Mouse (Mus musculus) neural tube, embryonic 12.5 days (tissue): ENCODE measurements around the gene Tbx3. TPM values are rescaled to one million over a fixed set of nuclear protein-coding genes. Genes with fewer than 3 reads are reported as not detected.

ENCODE experiments used
- ATAC-seq: fragments of 200-750 bp; cut with Nextera tagmentation; 2 replicates; pipeline ENCODE4 v1.8.0; 2017; ENCODE audit warnings: low read depth, mild to moderate bottlenecking, moderate TSS enrichment, moderate library complexity; ENCODE audit not compliant: low FRiP score
- H3K27ac ChIP-seq: fragments of 300-500 bp; sonication (generic); 2 replicates; pipeline ENCODE4 v1.5.1; 2016
- H3K27me3 ChIP-seq: fragments of 300-500 bp; sonication (generic); replicated peaks from 2 replicates; pipeline ENCODE4 v1.6.1; 2016; ENCODE audit warnings: mild to moderate bottlenecking
- H3K36me3 ChIP-seq: fragments of 300-500 bp; sonication (generic); 2 replicates; pipeline ENCODE4 v1.6.1; 2016; ENCODE audit warnings: mild to moderate bottlenecking
- H3K4me1 ChIP-seq: fragments of 300-500 bp; sonication (generic); 2 replicates; pipeline ENCODE4 v1.6.1; 2016
- H3K4me2 ChIP-seq: fragments of 300-500 bp; sonication (generic); replicated peaks from 2 replicates; pipeline ENCODE4 v1.6.1; 2016; ENCODE audit warnings: mild to moderate bottlenecking
- H3K4me3 ChIP-seq: fragments of 300-500 bp; sonication (generic); 2 replicates; pipeline ENCODE4 v1.5.1; 2016
- H3K9ac ChIP-seq: fragments of 300-500 bp; sonication (generic); 2 replicates; pipeline ENCODE4 v1.6.1; 2016; ENCODE audit warnings: mild to moderate bottlenecking
- H3K9me3 ChIP-seq: fragments of 300-500 bp; sonication (generic); 2 replicates; pipeline ENCODE4 v1.6.1; 2016; ENCODE audit warnings: mild to moderate bottlenecking
- WGBS: fragments of 180-500 bp; shearing (Covaris S2); methylation state at CpG from one replicate; pipeline ENCODE4 v1.1.7; 2016; 5-methylcytosine and 5-hydroxymethylcytosine counted together
- polyA plus RNA-seq: library from polyadenylated mRNA; unstranded; fragments of >200 nt; fragmentation: Nextera tagmentation; extraction: Ambion mirVana; gene quantifications from 2 replicates; pipeline ENCODE4 v1.2.1, GENCODE M21; 2016

The Tbx3 gene
- polyA plus RNA-seq, 1 experiment from 2014 or later = 11.0 TPM

GRCm38 (mm10) chr5:119641714-119642113, 28.8 kb upstream of the Tbx3 start:
- Histone ChIP-seq H3K27me3 (peaks cover 5% of the 10 kb centered on the region; the same call in 1 of the 2 replicates), H3K9me3 (no peaks in the 10 kb centered on the region), H3K36me3 (no peaks in the 10 kb centered on the region), H3K27ac (no peak overlapping the region), H3K9ac (no peak overlapping the region), H3K4me2 (no peak overlapping the region), H3K4me3 (no peak overlapping the region), H3K4me1 (peaks cover 14% of the 10 kb centered on the region)
- ATAC-seq = no peak
- 4% methylated on average over 3 of the region's 3 CpGs for WGBS

DNA sequence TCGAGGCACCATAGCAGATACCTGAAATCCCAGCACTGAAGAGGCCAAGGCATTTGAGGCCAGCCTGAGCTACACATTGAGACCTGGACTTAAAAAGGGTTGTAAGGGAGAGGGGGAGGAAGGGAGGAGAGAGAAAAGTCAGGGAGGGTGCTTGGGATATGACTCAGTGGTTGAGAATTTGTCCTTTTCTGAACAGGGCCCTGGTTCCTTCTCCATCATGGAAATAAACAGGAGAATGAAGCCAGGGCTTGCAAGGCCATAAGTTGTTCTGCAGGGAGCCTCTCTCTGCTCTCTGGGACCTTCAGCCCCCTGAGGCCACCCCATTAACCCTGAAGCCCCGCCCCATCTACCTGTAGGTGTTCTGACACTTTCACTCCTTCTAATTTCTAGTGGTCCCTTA, 23.5 kb upstream of the Tbx3 start:
- Histone ChIP-seq H3K9me3 (no peaks in the 10 kb centered on the region), H3K27me3 (peaks cover 27% of the 10 kb centered on the region), H3K4me1 (peaks cover 5% of the 10 kb centered on the region)

GRCm38 (mm10) chr5:119651135-119651965, 19.1 kb upstream of the Tbx3 start:
- no peak overlapping the region for H3K27ac ChIP-seq
- no peak overlapping the region for H3K4me3 ChIP-seq
- no peak overlapping the region for H3K4me2 ChIP-seq
- H3K9ac ChIP-seq = no peak overlapping the region
- 31% methylated on average over 13 of the region's 13 CpGs for whole genome bisulfite sequencing
- peaks cover 55% of the 10 kb centered on the region for H3K27me3 ChIP-seq
- H3K4me1 ChIP-seq = no peaks in the 10 kb centered on the region
- H3K9me3 ChIP-seq = no peaks in the 10 kb centered on the region
- no peak for ATAC-seq
- H3K36me3 ChIP-seq = no peaks in the 10 kb centered on the region

More for the DNA sequence above, 23.5 kb upstream of the Tbx3 start:
- H3K4me2 ChIP-seq = no peak overlapping the region
- no peak for ATAC-seq
- H3K4me3 ChIP-seq = no peak overlapping the region
- no peak overlapping the region for H3K27ac ChIP-seq
- WGBS = 68% methylated on average over 2 of the region's 2 CpGs
- H3K9ac ChIP-seq = no peak overlapping the region
- no peaks in the 10 kb centered on the region for H3K36me3 ChIP-seq

DNA sequence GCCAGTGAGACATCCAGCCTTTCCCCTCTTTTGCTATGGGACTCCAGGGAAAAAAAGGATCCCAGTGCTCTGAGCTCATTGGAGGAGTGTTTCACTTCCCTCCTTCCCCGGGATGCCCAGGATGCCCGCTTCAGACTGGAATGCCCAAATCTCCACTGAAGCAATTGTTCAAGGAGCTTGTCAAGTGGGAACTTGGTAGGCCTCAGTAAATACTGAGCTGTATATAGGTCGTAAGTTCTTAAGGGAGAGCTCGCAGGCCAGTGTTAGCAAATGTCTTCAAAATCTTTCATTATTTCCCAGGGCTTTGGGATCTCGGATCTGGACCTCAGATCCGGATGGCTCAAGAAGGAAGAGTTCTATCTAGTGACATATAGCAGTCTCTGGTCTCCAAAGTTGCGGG, 14.1 kb upstream of the Tbx3 start:
- Histone ChIP-seq H3K27me3 (peaks cover 89% of the 10 kb centered on the region), H3K4me2 (no peak overlapping the region), H3K9me3 (no peaks in the 10 kb centered on the region), H3K4me1 (peaks cover 4% of the 10 kb centered on the region), H3K4me3 (no peak overlapping the region), H3K9ac (no peak overlapping the region), H3K36me3 (no peaks in the 10 kb centered on the region), H3K27ac (no peak overlapping the region)
- WGBS = 8% methylated on average over 7 of the region's 7 CpGs
- ATAC-seq = no peak

- Histone ChIP-seq H3K4me2 (0 out of 2 replicates have a peak overlapping the region, but pooled peaks have one; percentile 18), H3K9ac (no peak overlapping the region), H3K27me3 (peaks cover 88% of the 10 kb centered on the region), H3K4me1 (peaks cover 4% of the 10 kb centered on the region), H3K4me3 (no peak overlapping the region), H3K9me3 (no peaks in the 10 kb centered on the region), H3K27ac (no peak overlapping the region), H3K36me3 (no peaks in the 10 kb centered on the region)
- no peak for ATAC-seq
- 1% methylated on average over 21 of the region's 21 CpGs for WGBS
Measured at GRCm38 (mm10) chr5:119656856-119657255, 13.6 kb upstream of the Tbx3 start.

DNA sequence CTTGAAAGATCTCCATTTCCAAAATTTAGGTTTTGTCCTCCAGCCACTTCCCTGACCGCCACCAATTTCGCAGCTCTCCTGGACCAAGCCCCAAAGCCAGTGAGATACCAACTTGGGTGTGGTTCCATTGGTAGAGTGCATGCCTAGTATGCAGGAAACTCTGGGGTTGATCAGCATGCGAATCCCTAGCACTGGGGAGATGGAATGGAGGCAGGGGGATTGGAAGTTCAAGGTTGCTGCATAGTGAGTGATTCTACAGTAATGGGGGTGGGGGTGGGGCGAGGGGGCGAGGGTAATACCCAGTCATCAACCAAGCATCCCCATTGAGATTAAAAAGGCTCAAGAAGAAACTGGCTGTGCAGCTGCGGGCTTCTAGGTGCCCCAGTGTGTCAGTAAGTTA, 13.1 kb upstream of the Tbx3 start:
- Histone ChIP-seq H3K4me2 (no peak overlapping the region), H3K9ac (no peak overlapping the region), H3K36me3 (no peaks in the 10 kb centered on the region), H3K27me3 (peaks cover 92% of the 10 kb centered on the region), H3K9me3 (no peaks in the 10 kb centered on the region), H3K4me1 (peaks cover 4% of the 10 kb centered on the region), H3K4me3 (no peak overlapping the region), H3K27ac (no peak overlapping the region)
- no peak for ATAC-seq
- WGBS = 2% methylated on average over 6 of the region's 6 CpGs

DNA sequence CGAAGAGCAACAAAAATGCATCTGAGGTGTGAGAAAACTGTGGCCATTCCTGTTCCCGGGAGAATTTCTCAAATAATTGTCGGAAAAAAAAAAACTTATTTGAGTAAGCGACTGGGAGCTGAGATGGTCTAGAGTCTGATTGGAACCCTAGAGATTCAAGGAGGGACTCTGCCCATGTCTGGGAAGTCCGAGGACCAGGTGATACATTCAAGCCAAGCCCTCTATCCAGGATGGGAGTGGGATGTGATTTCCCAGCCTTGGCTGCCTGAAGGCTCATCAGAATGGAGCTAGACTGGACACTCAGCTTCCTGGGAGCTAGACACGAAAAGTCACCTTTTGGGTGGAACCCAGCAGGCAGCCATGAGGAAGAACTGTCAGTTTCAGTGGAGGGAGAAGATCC, 12.7 kb upstream of the Tbx3 start:
- WGBS = 1% methylated on average over 6 of the region's 6 CpGs
- Histone ChIP-seq H3K27ac (no peak overlapping the region), H3K27me3 (peaks cover 92% of the 10 kb centered on the region), H3K36me3 (no peaks in the 10 kb centered on the region), H3K4me2 (no peak overlapping the region), H3K9me3 (no peaks in the 10 kb centered on the region), H3K4me1 (peaks cover 4% of the 10 kb centered on the region), H3K9ac (no peak overlapping the region), H3K4me3 (no peak overlapping the region)
- no peak for ATAC-seq

- H3K4me2 ChIP-seq = no peak overlapping the region
- no peaks in the 10 kb centered on the region for H3K36me3 ChIP-seq
- no peak overlapping the region for H3K4me3 ChIP-seq
- H3K4me1 ChIP-seq = peaks cover 4% of the 10 kb centered on the region
- H3K9me3 ChIP-seq = no peaks in the 10 kb centered on the region
- peaks cover 96% of the 10 kb centered on the region for H3K27me3 ChIP-seq
- no peak overlapping the region for H3K9ac ChIP-seq
- no peak overlapping the region for H3K27ac ChIP-seq
- no peak for ATAC-seq
- WGBS = 2% methylated on average over 5 of the region's 5 CpGs
Measured at GRCm38 (mm10) chr5:119658396-119658795, 12.1 kb upstream of the Tbx3 start.

DNA sequence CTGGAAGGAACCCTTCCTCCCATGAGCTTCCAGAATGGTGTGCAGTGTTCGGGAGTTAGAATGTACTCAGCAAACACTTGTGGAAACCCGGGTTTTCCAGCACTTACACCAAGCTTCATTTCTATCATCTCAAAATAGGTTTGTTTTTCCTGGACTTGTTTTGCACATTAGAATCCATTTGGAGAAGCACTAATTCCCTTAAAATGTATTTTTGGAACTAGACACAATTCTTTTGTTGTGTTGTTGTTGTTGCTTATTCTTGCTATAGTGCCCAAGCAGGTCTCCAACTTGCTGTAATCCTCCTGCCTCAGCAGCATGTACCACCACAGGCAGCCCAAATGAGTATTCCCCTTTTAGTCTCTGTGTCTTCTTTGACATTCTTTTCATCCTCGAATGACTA, 11.4 kb upstream of the Tbx3 start:
- Histone ChIP-seq H3K27me3 (peaks cover 96% of the 10 kb centered on the region), H3K4me2 (no peak overlapping the region), H3K27ac (no peak overlapping the region), H3K4me1 (peaks cover 4% of the 10 kb centered on the region), H3K9me3 (no peaks in the 10 kb centered on the region), H3K9ac (no peak overlapping the region), H3K36me3 (no peaks in the 10 kb centered on the region), H3K4me3 (no peak overlapping the region)
- ATAC-seq = no peak
- 2% methylated on average over 3 of the region's 3 CpGs for WGBS

DNA sequence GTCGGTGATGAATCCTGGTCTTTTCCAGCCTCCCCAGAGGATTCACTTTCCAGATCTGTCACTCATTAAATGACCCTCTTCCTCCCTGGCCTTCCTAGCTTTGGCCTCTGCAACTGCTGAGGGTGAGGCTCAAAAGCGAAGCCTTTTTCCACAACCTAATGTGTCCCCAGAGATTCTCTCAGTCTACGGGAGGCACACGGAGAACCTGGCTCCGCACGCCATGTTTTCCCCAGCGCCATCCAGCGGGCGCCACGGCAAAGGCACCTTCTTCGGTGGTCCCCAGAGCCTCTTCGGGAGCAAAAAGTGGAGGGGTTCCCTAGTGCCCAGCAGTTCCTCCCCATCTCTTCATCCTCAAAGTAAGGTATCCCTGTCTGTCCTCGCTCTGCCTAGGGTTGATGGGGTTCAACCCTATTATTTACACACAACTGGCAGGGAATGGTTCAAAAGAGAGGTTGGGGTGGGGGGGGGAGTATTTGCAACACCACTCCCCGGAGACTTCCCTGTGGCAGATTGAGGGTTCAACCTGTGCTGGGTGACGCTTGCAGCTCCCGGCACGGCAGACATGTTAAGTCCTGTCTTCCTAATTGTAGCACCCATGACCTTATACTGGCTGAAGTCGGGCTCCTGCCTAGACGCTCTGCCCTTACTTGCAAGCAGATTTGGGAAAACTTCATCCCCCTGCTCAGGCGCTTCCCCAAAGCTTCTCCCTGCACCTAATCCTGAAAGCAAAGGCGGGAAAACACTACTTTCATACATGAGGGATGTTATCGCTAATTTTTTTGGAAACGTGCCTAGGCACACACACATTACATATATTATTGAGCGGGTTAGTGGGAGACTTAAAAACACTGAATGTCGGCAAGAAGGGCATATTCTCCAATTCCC, 9.7 kb upstream of the Tbx3 start:
- Histone ChIP-seq H3K9ac (no peak overlapping the region), H3K4me2 (no peak overlapping the region), H3K4me3 (no peak overlapping the region), H3K9me3 (no peaks in the 10 kb centered on the region), H3K4me1 (peaks cover 4% of the 10 kb centered on the region), H3K27me3 (peaks cover 97% of the 10 kb centered on the region), H3K27ac (no peak overlapping the region), H3K36me3 (no peaks in the 10 kb centered on the region)
- no peak for ATAC-seq
- WGBS = under 1% methylated on average over 25 of the region's 25 CpGs

- Histone ChIP-seq H3K27me3 (peaks cover 97% of the 10 kb centered on the region), H3K4me3 (no peak overlapping the region), H3K4me2 (no peak overlapping the region), H3K9me3 (no peaks in the 10 kb centered on the region), H3K9ac (no peak overlapping the region), H3K36me3 (no peaks in the 10 kb centered on the region), H3K4me1 (peaks cover 4% of the 10 kb centered on the region), H3K27ac (no peak overlapping the region)
- 2% methylated on average over 11 of the region's 11 CpGs for WGBS
- no peak for ATAC-seq
Measured at GRCm38 (mm10) chr5:119661474-119661873, 9.0 kb upstream of the Tbx3 start.

- ATAC-seq = no peak
- Histone ChIP-seq H3K4me1 (no peaks in the 10 kb centered on the region), H3K4me2 (no peak overlapping the region), H3K27ac (no peak overlapping the region), H3K9me3 (no peaks in the 10 kb centered on the region), H3K36me3 (no peaks in the 10 kb centered on the region), H3K9ac (no peak overlapping the region), H3K27me3 (peaks cover 97% of the 10 kb centered on the region), H3K4me3 (no peak overlapping the region)
- under 1% methylated on average over 13 of the region's 13 CpGs for WGBS
Measured at GRCm38 (mm10) chr5:119662326-119662725, 8.1 kb upstream of the Tbx3 start.
